Mouse (Mus musculus): Measurements from ENCODE around the gene Krtap19-4.

DNA sequence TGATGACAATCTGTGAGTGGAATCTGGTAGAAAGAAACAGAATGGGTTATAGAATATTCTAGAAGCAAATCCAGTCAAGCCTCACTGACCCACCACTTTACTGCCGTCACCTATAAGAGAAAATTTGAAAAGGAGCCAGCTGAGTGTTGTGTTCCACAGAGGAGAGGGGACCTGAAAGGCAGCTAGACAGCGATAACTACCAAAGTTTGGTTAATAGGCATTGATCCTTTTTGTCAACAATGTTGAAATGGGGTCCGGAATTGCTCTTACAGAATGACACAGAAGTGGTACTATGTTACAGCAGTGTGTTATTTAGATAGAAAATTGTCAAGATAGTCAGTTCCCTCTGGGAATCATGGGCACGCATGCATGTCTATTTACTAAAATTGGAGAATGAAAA lies 36.3 kb downstream of the Krtap19-4 start:
- no peak for TF ChIP-seq POLR2A (IDR thresholded peaks at IDR 0.05; ENCODE audit: control insufficient read depth, extremely low read depth, insufficient read depth, low read length, poor library complexity)
- TF ChIP-seq CTCF (IDR thresholded peaks at IDR 0.05; ENCODE audit: borderline replicate concordance, control insufficient read depth, extremely low read depth, insufficient read depth, low read length, poor library complexity) = no peak
